Mouse (Mus musculus): Measurements from ENCODE around the gene Has1.

The Has1 gene

GRCm38 (mm10) chr17:17795527-17795926 is 59.5 kb downstream of the Has1 start:
- DNase-seq (ENCODE audit: extremely low spot score, low read depth, low spot score): no peak
